Mouse (Mus musculus) midbrain, embryonic 15.5 days (tissue): ENCODE measurements around the gene Nars2. TPM values are rescaled to one million over a fixed set of nuclear protein-coding genes. Genes with fewer than 3 reads are reported as not detected.
"Not testable (repeated sequence)": the region's sequence is repeated elsewhere in the genome, so short reads cannot be mapped to it uniquely, and the experiment has no call there.

Experiments used
- ATAC-seq: fragments of 200-750 bp; cut with Nextera tagmentation; replicated peaks from 2 replicates; pipeline ENCODE4 v1.8.0; 2017; ENCODE audit warnings: moderate TSS enrichment
- H3K27ac ChIP-seq: fragments of 300-500 bp; sonication (generic); 2 replicates; pipeline ENCODE4 v1.5.1; 2015; ENCODE audit warnings: mild to moderate bottlenecking, inconsistent platforms
- H3K27me3 ChIP-seq: fragments of 300-500 bp; sonication (generic); replicated peaks from 2 replicates; pipeline ENCODE4 v1.6.1; 2015; ENCODE audit warnings: inconsistent platforms
- H3K36me3 ChIP-seq: fragments of 300-500 bp; sonication (generic); replicated peaks from 2 replicates; pipeline ENCODE4 v1.6.1; 2015; ENCODE audit warnings: inconsistent platforms
- H3K4me1 ChIP-seq: fragments of 300-500 bp; sonication (generic); 2 replicates; pipeline ENCODE4 v1.6.1; 2015; ENCODE audit warnings: inconsistent platforms
- H3K4me2 ChIP-seq: fragments of 300-500 bp; sonication (generic); 2 replicates; pipeline ENCODE4 v1.6.1; 2015; ENCODE audit warnings: inconsistent platforms, mild to moderate bottlenecking, moderate library complexity
- H3K4me3 ChIP-seq: fragments of 300-500 bp; sonication (generic); 2 replicates; pipeline ENCODE4 v1.5.1; 2015; ENCODE audit warnings: mild to moderate bottlenecking, inconsistent platforms
- H3K9ac ChIP-seq: fragments of 300-500 bp; sonication (generic); 2 replicates; pipeline ENCODE4 v1.6.1; 2015; ENCODE audit warnings: mild to moderate bottlenecking, inconsistent platforms
- H3K9me3 ChIP-seq: fragments of 300-500 bp; sonication (generic); 2 replicates; pipeline ENCODE4 v1.6.1; 2016; ENCODE audit warnings: inconsistent platforms
- WGBS: fragments of 180-500 bp; shearing (Covaris S2); methylation state at CpG from one replicate; pipeline ENCODE4 v1.1.7; 2015; ENCODE audit warnings: mixed read lengths; 5-methylcytosine and 5-hydroxymethylcytosine counted together
- polyA plus RNA-seq: library from polyadenylated mRNA; unstranded; fragments of >200 nt; fragmentation: Nextera tagmentation; extraction: Ambion mirVana; gene quantifications from 2 replicates; pipeline ENCODE4 v1.2.1, GENCODE M21; 2015

The Nars2 gene
- polyA plus RNA-seq, 1 experiment from 2014 or later: 17.5 TPM

GRCm38 (mm10) chr7:96915452-96916105 is 35.7 kb upstream of the Nars2 start:
- Histone ChIP-seq H3K4me3 (no peak overlapping the region), H3K4me1 (no peaks in the 10 kb centered on the region), H3K27ac (no peak overlapping the region), H3K9me3 (no peaks in the 10 kb centered on the region), H3K27me3 (no peaks in the 10 kb centered on the region; the same call in 1 of the 2 replicates), H3K36me3 (no peaks in the 10 kb centered on the region), H3K9ac (no peak overlapping the region), H3K4me2 (no peak overlapping the region)
- peak; percentile 75 for ATAC-seq
- WGBS: 2% methylated on average over 2 of the region's 2 CpGs

- ATAC-seq: peak; percentile 64; the same call in 1 of the 2 replicates
Measured at GRCm38 (mm10) chr7:96920447-96921095, 30.7 kb upstream of the Nars2 start.

GRCm38 (mm10) chr7:96922927-96923326 is 28.4 kb upstream of the Nars2 start:
- Histone ChIP-seq H3K27ac (no peak overlapping the region), H3K4me3 (no peak overlapping the region), H3K4me1 (no peaks in the 10 kb centered on the region), H3K27me3 (no peaks in the 10 kb centered on the region), H3K9me3 (no peaks in the 10 kb centered on the region), H3K9ac (no peak overlapping the region), H3K36me3 (no peaks in the 10 kb centered on the region), H3K4me2 (no peak overlapping the region)
- 0 out of 2 replicates have a peak, but pooled peaks have one; percentile 6 for ATAC-seq
- WGBS: 95% methylated on average over 2 of the region's 2 CpGs

More at GRCm38 (mm10) chr7:96920447-96921095, 30.7 kb upstream of the Nars2 start:
- Histone ChIP-seq H3K9ac (no peak overlapping the region), H3K9me3 (no peaks in the 10 kb centered on the region), H3K36me3 (no peaks in the 10 kb centered on the region), H3K4me3 (no peak overlapping the region), H3K27me3 (no peaks in the 10 kb centered on the region), H3K27ac (no peak overlapping the region), H3K4me1 (no peaks in the 10 kb centered on the region), H3K4me2 (no peak overlapping the region)
- WGBS: 30% methylated on average over 7 of the region's 7 CpGs

- H3K36me3 ChIP-seq: no peaks in the 10 kb centered on the region
- H3K4me2 ChIP-seq: no peak overlapping the region
- no peak overlapping the region for H3K27ac ChIP-seq
- WGBS: 24% methylated on average over 5 of the region's 5 CpGs
- no peaks in the 10 kb centered on the region for H3K9me3 ChIP-seq
- H3K9ac ChIP-seq: no peak overlapping the region
- no peak overlapping the region for H3K4me3 ChIP-seq
- peak; percentile 33; the same call in 1 of the 2 replicates for ATAC-seq
- H3K4me1 ChIP-seq: no peaks in the 10 kb centered on the region
- no peaks in the 10 kb centered on the region for H3K27me3 ChIP-seq
Measured at GRCm38 (mm10) chr7:96943715-96944377, 7.5 kb upstream of the Nars2 start.

GRCm38 (mm10) chr7:96946501-96946900 is 4.8 kb upstream of the Nars2 start:
- H3K27me3 ChIP-seq, H3K27ac ChIP-seq, H3K4me3 ChIP-seq, ATAC-seq, H3K4me2 ChIP-seq, H3K9ac ChIP-seq, H3K4me1 ChIP-seq, H3K36me3 ChIP-seq, H3K9me3 ChIP-seq: not testable (repeated sequence)
- 92% methylated on average over 8 of the region's 8 CpGs for WGBS

GRCm38 (mm10) chr7:96952094-96952493 is 789 bp downstream of the Nars2 start:
- no peak overlapping the region for H3K27ac ChIP-seq
- no peaks in the 10 kb centered on the region for H3K27me3 ChIP-seq
- WGBS: 44% methylated on average over 5 of the region's 5 CpGs
- no peaks in the 10 kb centered on the region for H3K9me3 ChIP-seq
- H3K4me1 ChIP-seq: peaks cover 9% of the 10 kb centered on the region
- H3K36me3 ChIP-seq: no peaks in the 10 kb centered on the region
- peak overlapping the region; percentile 70 for H3K9ac ChIP-seq
- no peak for ATAC-seq
- peak overlapping the region; percentile 59 for H3K4me2 ChIP-seq
- H3K4me3 ChIP-seq: peak overlapping the region; percentile 72

GRCm38 (mm10) chr7:96959168-96959567 is 7.9 kb downstream of the Nars2 start:
- Histone ChIP-seq H3K36me3 (peaks cover 7% of the 10 kb centered on the region), H3K9me3 (no peaks in the 10 kb centered on the region)
- ATAC-seq: no peak

GRCm38 (mm10) chr7:96967188-96967587 is 15.9 kb downstream of the Nars2 start:
- Histone ChIP-seq H3K27ac (no peak overlapping the region), H3K4me1 (no peaks in the 10 kb centered on the region), H3K4me3 (no peak overlapping the region), H3K4me2 (no peak overlapping the region), H3K9me3 (no peaks in the 10 kb centered on the region), H3K27me3 (no peaks in the 10 kb centered on the region), H3K9ac (no peak overlapping the region), H3K36me3 (no peaks in the 10 kb centered on the region)
- WGBS: 51% methylated on average over 3 of the region's 3 CpGs
- no peak for ATAC-seq

More at GRCm38 (mm10) chr7:96959168-96959567, 7.9 kb downstream of the Nars2 start:
- Histone ChIP-seq H3K4me2 (no peak overlapping the region), H3K27me3 (no peaks in the 10 kb centered on the region), H3K27ac (no peak overlapping the region), H3K4me3 (no peak overlapping the region), H3K4me1 (no peaks in the 10 kb centered on the region), H3K9ac (no peak overlapping the region)
- over 99% methylated on average over 5 of the region's 5 CpGs for WGBS

GRCm38 (mm10) chr7:96970359-96970758 is 19.1 kb downstream of the Nars2 start:
- H3K4me2 ChIP-seq: no peak overlapping the region
- H3K4me1 ChIP-seq: no peaks in the 10 kb centered on the region
- H3K9ac ChIP-seq: no peak overlapping the region
- no peaks in the 10 kb centered on the region for H3K27me3 ChIP-seq
- H3K9me3 ChIP-seq: no peaks in the 10 kb centered on the region
- H3K4me3 ChIP-seq: no peak overlapping the region
- H3K36me3 ChIP-seq: no peaks in the 10 kb centered on the region
- ATAC-seq: peak; percentile 62
- no peak overlapping the region for H3K27ac ChIP-seq
- WGBS: 15% methylated on average over 1 of the region's 1 CpGs

GRCm38 (mm10) chr7:96971027-96971996 is 20.0 kb downstream of the Nars2 start:
- no peaks in the 10 kb centered on the region for H3K9me3 ChIP-seq
- H3K27me3 ChIP-seq: no peaks in the 10 kb centered on the region
- H3K4me1 ChIP-seq: no peaks in the 10 kb centered on the region
- no peak overlapping the region for H3K4me3 ChIP-seq
- no peak overlapping the region for H3K9ac ChIP-seq
- 0 out of 2 replicates have a peak overlapping the region, but pooled peaks have one; percentile 8 for H3K27ac ChIP-seq
- no peaks in the 10 kb centered on the region for H3K36me3 ChIP-seq
- H3K4me2 ChIP-seq: no peak overlapping the region
- WGBS: 71% methylated on average over 21 of the region's 21 CpGs
- ATAC-seq: no peak

GRCm38 (mm10) chr7:96972138-96972904 is 21.0 kb downstream of the Nars2 start:
- no peaks in the 10 kb centered on the region for H3K4me1 ChIP-seq
- no peak overlapping the region for H3K27ac ChIP-seq
- no peaks in the 10 kb centered on the region for H3K9me3 ChIP-seq
- no peaks in the 10 kb centered on the region for H3K27me3 ChIP-seq
- 77% methylated on average over 8 of the region's 8 CpGs for WGBS
- no peak for ATAC-seq
- no peak overlapping the region for H3K4me3 ChIP-seq
- no peaks in the 10 kb centered on the region for H3K36me3 ChIP-seq
- H3K4me2 ChIP-seq: no peak overlapping the region
- H3K9ac ChIP-seq: no peak overlapping the region
